Mouse (Mus musculus): ENCODE measurements around the gene Pold1.

GRCm38 (mm10) chr7:44497361-44498055 lies 51.1 kb downstream of the Pold1 start:
- TF ChIP-seq CTCF (IDR thresholded peaks at IDR 0.05; ENCODE audit: control insufficient read depth, insufficient read depth, insufficient replicate concordance, low read depth, low read length) = no peak
- TF ChIP-seq POLR2A (IDR thresholded peaks at IDR 0.05; ENCODE audit: control insufficient read depth, low read depth, low read length) = no peak
